Mouse (Mus musculus): ENCODE results near the gene Aff2.

Gene Aff2

GRCm38 (mm10) chrX:69744962-69745597 lies 385.0 kb downstream of the Aff2 start:
- no peak for DNase-seq

- no peak for DNase-seq
These were observed 441.9 kb downstream of the Aff2 start for GRCm38 (mm10) chrX:69801890-69802439.

- DNase-seq = no peak
These were observed 442.4 kb downstream of the Aff2 start for GRCm38 (mm10) chrX:69802481-69802880.

GRCm38 (mm10) chrX:69811798-69812197 lies 451.7 kb downstream of the Aff2 start:
- DNase-seq = no peak

- no peak for DNase-seq
These were observed 455.0 kb downstream of the Aff2 start for GRCm38 (mm10) chrX:69815054-69815453.

- DNase-seq = no peak
These were observed 457.6 kb downstream of the Aff2 start for GRCm38 (mm10) chrX:69817679-69818078.

- DNase-seq = no peak
These were observed 458.1 kb downstream of the Aff2 start for GRCm38 (mm10) chrX:69818188-69818587.

GRCm38 (mm10) chrX:69867601-69868000 lies 507.5 kb downstream of the Aff2 start:
- DNase-seq = no peak

GRCm38 (mm10) chrX:69891713-69892112 lies 531.6 kb downstream of the Aff2 start:
- no peak for DNase-seq

Data from thymus, postnatal 25 days (tissue).